Mouse (Mus musculus) heart, adult 8-10 months (tissue): Measurements from ENCODE around the gene Txndc9. TPM values are rescaled to one million over a fixed set of nuclear protein-coding genes. Genes with fewer than 3 reads are reported as not detected.
"Not testable (repeated sequence)": the region's sequence is repeated elsewhere in the genome, so short reads cannot be mapped to it uniquely, and the experiment has no call there.

Experiments
- DNase-seq: peaks from one replicate; pipeline ENCODE4 v3.0.0; 2022; ENCODE audit warnings: low spot score
- total RNA-seq, 4 experiments: library from RNA; stranded (reverse); gene quantifications; 2 replicates each; pipeline ENCODE4 v1.2.4; 2022

The Txndc9 gene
- total RNA-seq, 4 experiments from 2014 or later: 54.6 to 63.0 (median 59.3) TPM

DNA sequence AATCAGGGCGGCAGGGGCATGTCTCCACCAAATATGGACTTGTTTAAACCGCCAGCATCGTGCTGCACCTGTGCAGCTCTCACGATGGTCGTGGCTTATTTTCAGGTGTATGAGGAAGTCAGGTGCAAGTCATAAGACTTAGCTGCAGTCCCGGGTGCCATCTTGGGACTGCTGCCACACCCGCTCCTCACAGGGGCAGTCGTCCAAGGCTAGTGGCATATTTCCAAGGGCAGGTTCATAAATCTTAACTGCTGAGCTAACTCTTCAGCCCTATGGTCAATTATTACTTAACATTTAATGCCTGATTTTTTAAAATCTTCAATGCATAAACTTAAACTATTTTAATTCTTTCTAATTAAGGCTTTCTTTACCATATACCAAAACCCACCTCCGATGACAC, 21.0 kb downstream of the Txndc9 start:
- DNase-seq: not testable (repeated sequence)

DNA sequence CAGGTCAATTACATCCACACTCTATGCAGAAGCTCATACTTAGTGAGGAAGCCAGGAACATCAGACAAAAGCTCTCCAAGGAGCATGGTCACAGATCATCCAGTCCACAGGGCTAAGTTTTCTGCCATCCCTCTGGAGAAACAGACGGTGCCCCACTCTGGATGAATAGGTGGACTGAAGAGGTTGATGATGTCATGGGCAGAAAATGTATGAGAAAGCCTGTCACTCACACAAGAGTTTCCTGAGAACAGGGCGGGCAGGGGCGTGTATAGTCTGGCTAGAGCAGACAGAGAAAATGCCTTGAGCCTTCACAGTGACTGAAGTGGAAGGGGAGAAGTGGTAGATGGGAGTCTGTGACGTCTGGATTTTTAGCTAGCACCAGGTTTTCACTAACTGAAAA, 26.2 kb downstream of the Txndc9 start:
- no peak for DNase-seq

DNA sequence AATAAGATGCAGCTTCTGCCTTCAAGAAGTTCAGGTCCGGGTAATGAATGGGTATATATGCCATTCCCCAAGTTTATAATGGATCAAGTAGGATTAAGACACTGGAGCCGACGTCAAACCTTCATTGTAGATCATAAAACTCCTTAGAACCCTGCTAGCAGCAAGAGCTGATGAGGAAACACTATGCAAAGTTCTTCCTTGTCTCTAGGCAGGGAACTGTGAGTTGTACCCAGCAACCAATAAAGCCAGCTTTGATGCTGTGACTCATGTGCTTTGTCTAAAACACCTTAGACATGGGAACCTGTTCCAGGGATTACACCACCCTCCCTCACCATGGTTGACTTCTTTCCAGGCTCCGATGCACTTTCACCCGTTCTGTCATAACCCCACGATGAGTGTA, 28.9 kb downstream of the Txndc9 start:
- DNase-seq: no peak

DNA sequence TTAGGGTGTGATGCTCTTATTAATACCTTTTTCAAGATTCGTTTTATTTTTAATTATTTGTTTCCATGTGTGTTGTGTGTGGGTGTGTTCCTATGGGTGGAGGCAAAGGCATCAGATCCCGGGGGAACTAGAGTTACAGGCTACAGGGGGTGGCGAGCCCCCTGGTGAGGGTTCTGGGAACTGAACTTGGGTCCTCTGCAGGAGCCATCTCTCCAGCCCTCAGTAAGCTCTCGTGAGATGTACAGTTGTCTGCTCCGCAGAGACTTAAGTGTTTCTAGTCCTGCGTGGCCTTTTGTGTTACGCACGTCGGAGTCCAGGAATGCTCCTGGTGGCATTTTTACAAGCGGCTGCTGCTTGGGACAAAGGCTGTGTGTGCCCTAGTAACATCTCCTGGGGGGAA, 32.1 kb downstream of the Txndc9 start:
- DNase-seq: no peak

DNA sequence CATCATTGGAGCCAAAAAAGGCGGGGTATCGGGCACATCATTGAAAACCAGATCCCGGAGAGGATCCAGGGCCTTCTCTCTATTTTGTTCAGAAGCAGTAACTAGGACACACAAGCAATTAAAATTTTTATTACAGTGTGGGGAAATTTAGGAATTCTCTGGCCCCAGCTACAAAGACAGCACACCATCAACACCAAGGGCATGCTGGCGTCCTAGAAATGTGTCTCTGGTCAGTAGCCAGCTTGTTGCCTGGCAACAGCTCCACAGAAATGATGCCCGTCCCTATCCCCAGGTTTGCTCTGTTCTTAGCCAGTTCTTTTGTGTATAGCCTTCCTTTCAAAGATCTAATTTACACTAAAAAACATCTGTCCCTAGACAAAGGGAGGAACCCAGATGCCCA, 38.2 kb downstream of the Txndc9 start:
- no peak for DNase-seq

DNA sequence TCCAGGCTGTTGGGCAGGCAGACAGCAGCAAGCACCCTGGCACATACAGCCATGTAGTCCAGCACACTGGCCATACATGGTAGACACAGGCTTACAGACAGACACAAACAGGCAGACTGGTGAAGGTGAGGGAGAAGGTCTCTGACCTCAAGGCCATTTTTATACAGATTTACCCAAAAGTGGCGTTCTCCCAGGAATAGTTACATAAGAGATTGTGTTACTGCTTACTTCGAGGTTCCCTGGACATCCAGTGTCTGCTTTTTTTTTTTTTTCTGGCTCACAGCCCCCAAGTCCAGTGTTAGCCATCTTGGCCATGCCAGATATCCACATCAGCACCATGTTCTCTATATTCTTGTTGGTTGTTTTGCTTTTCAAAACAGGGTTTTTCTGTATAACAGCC, 39.2 kb downstream of the Txndc9 start:
- no peak for DNase-seq

DNA sequence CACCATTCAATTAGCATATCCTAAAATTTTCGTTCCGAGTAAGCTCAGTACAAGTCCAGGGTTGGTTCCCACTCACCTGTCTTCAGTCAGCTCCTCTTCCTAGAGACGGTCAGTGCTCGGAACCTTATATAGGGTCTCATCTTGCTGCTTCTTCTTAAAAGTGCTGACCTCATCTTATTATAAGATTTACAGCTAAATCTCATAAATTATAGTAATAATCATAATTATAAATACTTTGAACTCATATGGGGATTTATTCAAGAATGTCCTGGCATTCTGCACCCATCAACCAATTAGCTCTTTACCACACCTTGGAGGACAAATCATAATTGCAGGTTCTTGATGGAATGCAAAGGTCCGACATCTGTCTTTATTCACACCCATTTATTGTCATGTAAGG, 40.0 kb downstream of the Txndc9 start, which contains the start of gene Lyg1:
Lyg1 (minus strand) TSS at position 101 of the 400 bp plus-strand sequence.
- no peak for DNase-seq

DNA sequence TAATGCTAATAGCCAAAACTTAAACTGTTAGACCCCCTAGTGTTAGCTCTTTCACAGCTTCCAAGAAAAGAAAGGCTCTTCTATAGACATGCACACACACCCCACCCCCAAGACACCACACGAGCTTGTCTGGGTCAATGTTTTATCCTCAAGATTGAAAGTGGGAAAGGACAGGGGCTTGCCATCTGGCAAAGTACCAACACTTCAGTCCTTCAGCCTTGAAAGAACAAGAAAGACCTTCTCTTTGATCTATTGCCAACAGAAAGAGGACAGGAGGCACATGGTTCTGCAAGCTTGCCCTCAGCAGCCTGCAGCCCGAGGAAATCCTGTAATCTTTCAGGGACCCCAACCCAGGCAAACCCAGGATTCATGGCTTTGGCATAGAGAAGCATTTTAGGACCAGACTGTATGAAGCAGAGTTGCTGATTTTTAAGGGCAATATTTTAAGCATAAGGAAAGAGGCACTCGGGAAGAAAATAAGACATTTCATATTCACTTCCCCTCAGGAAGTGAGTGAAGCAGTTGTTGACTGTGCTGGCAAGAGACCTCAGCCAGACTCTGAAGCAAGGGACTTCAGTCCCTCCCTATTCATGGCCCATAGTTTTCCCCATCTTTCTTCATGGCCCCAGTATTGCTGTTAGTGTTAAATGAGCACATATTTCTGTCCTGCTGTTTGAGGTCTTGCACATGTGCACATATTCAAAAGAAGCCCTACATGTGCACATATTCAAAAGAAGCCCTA, 40.8 kb downstream of the Txndc9 start:
- DNase-seq: no peak

DNA sequence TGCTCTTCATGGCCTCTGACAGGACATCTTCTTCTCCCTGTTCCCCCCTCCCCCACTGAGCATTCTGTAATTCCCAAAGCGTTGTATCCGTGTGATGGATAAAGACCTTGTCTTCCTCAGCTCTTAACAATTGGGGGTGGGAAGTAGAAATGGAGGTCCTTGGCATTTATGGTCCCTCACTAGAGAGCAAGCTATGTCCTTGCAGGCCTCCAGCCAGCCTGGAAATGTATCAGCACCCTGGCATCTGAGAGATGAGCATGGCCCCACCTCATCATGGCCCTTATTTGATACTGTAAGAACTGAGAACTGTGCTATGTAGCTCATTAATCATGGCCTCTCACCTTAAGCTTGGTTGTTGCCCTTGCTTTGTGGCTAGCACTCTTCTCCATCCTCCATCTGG, 42.4 kb downstream of the Txndc9 start:
- no peak for DNase-seq

GRCm38 (mm10) chr1:37954786-37955185, 42.9 kb downstream of the Txndc9 start:
- no peak for DNase-seq

- no peak for DNase-seq
Measured at GRCm38 (mm10) chr1:37948906-37949305, 48.8 kb downstream of the Txndc9 start.

Other genes with a start within 250 kb of the Txndc9 start
- 1 to 10 TPM; 3.7 to 4.3 (median 4.0) TPM for gene Tsga10, start 131.5 kb downstream of the Txndc9 start, total RNA-seq
- 10 to 100 TPM; 12.8 to 16.5 (median 13.7) TPM for gene Lipt1, start 126.2 kb downstream of the Txndc9 start, total RNA-seq
- 1 to 10 TPM; 2.9 to 4.1 (median 3.5) TPM for gene Mitd1, start 107.5 kb downstream of the Txndc9 start, total RNA-seq
- 100 to 1,000 TPM; 398 to 451 (median 428) TPM for gene Mrpl30, start 107.4 kb downstream of the Txndc9 start, total RNA-seq
- not detected for gene Lyg2, start 81.4 kb downstream of the Txndc9 start, total RNA-seq
- gene Lyg1, start 40.1 kb downstream of the Txndc9 start, total RNA-seq: not detected
- gene Eif5b, start 117 bp upstream of the Txndc9 start, total RNA-seq: 10 to 100 TPM; 51.0 to 57.4 (median 54.5) TPM
- 10 to 100 TPM; 14.0 to 18.1 (median 16.8) TPM for gene Rev1, start 131.9 kb upstream of the Txndc9 start, total RNA-seq